Mouse (Mus musculus) heart, embryonic 14.5 days (tissue): ENCODE results near the gene Itsn1. TPM values are rescaled to one million over a fixed set of nuclear protein-coding genes. Genes with fewer than 3 reads are reported as not detected.

Experiments
- ATAC-seq: fragments of 200-750 bp; cut with Nextera tagmentation; 2 replicates; pipeline ENCODE4 v1.8.0; 2017; ENCODE audit warnings: low read depth, moderate TSS enrichment; ENCODE audit not compliant: insufficient number of reproducible peaks, insufficient read depth, low FRiP score
- H3K27ac ChIP-seq, 2 experiments: fragments of 200-500 bp in 1 of 2; fragments of 300-500 bp in 1 of 2; sonication (generic) in 1 of 2; replicated peaks in 1 of 2; 2 replicates each; pipeline ENCODE4 v1.5.1; 2012 to 2014; ENCODE audit warnings: low read depth in 2 of 2, low read length in 2 of 2, control low read depth in 1 of 2, mild to moderate bottlenecking in 1 of 2, mixed read lengths in 1 of 2; ENCODE audit not compliant: control insufficient read depth in 1 of 2, insufficient read depth in 1 of 2
- H3K27me3 ChIP-seq: fragments of 300-500 bp; sonication (generic); 2 replicates; pipeline ENCODE4 v1.6.1; 2014; ENCODE audit warnings: mild to moderate bottlenecking, low read length, control low read depth; ENCODE audit not compliant: control insufficient read depth, insufficient read depth
- H3K36me3 ChIP-seq: fragments of 300-500 bp; sonication (generic); 2 replicates; pipeline ENCODE4 v1.6.1; 2014; ENCODE audit warnings: mild to moderate bottlenecking, control low read depth, low read length, mixed read lengths; ENCODE audit not compliant: control insufficient read depth, insufficient read depth
- H3K4me1 ChIP-seq, 2 experiments: fragments of 200-500 bp in 1 of 2; fragments of 300-500 bp in 1 of 2; sonication (generic) in 1 of 2; 2 replicates each; pipeline ENCODE4 v1.6.1; 2012 to 2014; ENCODE audit warnings: low read length in 2 of 2, control low read depth in 1 of 2, mixed read lengths in 1 of 2; ENCODE audit not compliant: control insufficient read depth in 2 of 2, insufficient read depth in 2 of 2
- H3K4me2 ChIP-seq: fragments of 300-500 bp; sonication (generic); 2 replicates; pipeline ENCODE4 v1.6.1; 2014; ENCODE audit warnings: mild to moderate bottlenecking, low read length
- H3K4me3 ChIP-seq, 2 experiments: fragments of 200-500 bp in 1 of 2; fragments of 300-500 bp in 1 of 2; sonication (generic) in 1 of 2; 2 replicates each; pipeline ENCODE4 v1.5.1; 2012 to 2014; ENCODE audit warnings: low read length in 2 of 2, mild to moderate bottlenecking in 2 of 2, control low read depth in 1 of 2, low read depth in 1 of 2, moderate library complexity in 1 of 2; ENCODE audit not compliant: control insufficient read depth in 1 of 2, insufficient read depth in 1 of 2
- H3K9ac ChIP-seq: fragments of 300-500 bp; sonication (generic); 2 replicates; pipeline ENCODE4 v1.6.1; 2014; ENCODE audit warnings: mild to moderate bottlenecking, low read length
- H3K9me3 ChIP-seq: fragments of 300-500 bp; sonication (generic); 2 replicates; pipeline ENCODE4 v1.6.1; 2016; ENCODE audit warnings: low read length, control low read depth; ENCODE audit not compliant: control insufficient read depth
- WGBS: fragments of 180-500 bp; shearing (Covaris S2); extraction: QIAGEN DNeasy Blood & Tissue Kit; methylation state at CpG from one replicate; pipeline ENCODE4 v1.1.7; 2014; 5-methylcytosine and 5-hydroxymethylcytosine counted together
- polyA plus RNA-seq: library from polyadenylated mRNA; unstranded; fragments of >200 nt; fragmentation: Nextera tagmentation; extraction: Ambion mirVana; gene quantifications from 2 replicates; pipeline ENCODE4 v1.2.1, GENCODE M21; 2014

The Itsn1 gene
- polyA plus RNA-seq, 1 experiment from 2014 or later: 21.2 TPM

DNA sequence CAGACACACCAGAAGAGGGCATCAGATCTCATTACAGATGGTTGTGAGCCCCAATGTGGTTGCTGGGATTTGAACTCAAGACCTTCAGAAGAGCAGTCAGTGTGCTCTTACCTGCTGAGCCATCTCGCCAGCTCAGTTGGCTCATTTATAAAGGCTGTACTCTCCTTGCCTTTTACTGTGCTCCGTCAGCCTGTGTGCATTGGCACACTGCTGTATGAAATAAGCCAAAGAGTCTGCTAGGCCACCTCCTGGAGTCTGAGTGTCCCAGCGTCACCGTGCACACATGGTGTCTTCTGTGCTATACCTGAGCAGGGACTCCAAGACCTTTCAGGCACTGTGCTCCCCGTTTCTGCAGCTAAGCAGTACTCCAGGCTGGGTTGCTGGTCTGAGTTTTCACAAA is 40.8 kb downstream of the Itsn1 start:
- ATAC-seq: no peak
- Histone ChIP-seq H3K4me2 (no peak overlapping the region), H3K27me3 (no peaks in the 10 kb centered on the region), H3K9me3 (no peaks in the 10 kb centered on the region), H3K9ac (no peak overlapping the region), H3K4me3 (no peak overlapping the region), H3K27ac (peak overlapping the region in 1 of 2 experiments; percentile 35; a peak in 1 of 4 replicates), H3K4me1 (peaks cover 9 to 42% of the 10 kb centered on the region in 2 experiments), H3K36me3 (no peaks in the 10 kb centered on the region)
- 81% methylated on average over 5 of the region's 5 CpGs for WGBS

DNA sequence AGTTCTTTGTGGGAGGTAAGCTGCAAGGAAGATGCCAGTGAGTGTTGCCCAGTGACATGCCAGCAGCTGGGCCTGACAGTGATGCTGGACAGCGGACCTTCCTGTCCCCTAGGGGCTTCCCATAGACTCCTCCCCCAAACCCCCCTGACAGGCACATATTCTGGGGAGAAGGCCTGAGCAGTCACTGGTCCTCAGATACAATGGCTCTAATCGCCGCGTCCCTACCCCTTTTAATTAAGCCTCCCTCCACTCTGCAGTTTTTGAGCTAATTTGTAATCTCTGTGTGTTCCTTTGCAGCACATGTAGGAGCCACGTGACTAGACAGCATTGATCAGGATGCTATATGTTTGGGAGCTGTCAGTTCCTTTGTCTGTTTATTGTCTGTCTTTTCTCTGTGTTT is 41.6 kb downstream of the Itsn1 start:
- 41% methylated on average over 5 of the region's 5 CpGs for WGBS
- H3K9ac ChIP-seq: peak overlapping the region; percentile 38; the same call in 1 of the 2 replicates
- H3K4me3 ChIP-seq: no peak overlapping the region
- no peak for ATAC-seq
- no peaks in the 10 kb centered on the region for H3K36me3 ChIP-seq
- peaks cover 9 to 39% of the 10 kb centered on the region in 2 experiments for H3K4me1 ChIP-seq
- peak overlapping the region in 1 of 2 experiments; percentile 41; a peak in 1 of 4 replicates for H3K27ac ChIP-seq
- no peak overlapping the region for H3K4me2 ChIP-seq
- no peaks in the 10 kb centered on the region for H3K9me3 ChIP-seq
- H3K27me3 ChIP-seq: no peaks in the 10 kb centered on the region

DNA sequence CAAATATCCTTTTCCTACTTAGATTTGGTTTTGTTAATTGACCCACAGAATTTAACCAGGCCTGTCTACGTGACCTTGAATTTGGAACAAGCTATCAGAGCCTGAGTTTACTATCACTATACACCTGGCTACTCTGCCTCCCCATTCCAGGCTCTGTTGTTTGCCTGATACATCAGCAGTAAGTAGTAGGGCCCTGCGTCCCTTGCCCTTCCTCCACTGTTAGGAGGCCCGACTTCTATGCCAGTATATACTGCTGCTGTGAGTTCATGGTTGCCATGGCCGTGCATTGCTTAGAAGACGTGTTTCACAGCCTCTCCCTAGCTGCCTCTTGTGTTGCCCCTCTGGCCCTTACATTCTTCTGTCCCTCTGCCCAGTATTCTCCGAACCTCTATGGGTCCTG is 42.3 kb downstream of the Itsn1 start:
- no peaks in the 10 kb centered on the region for H3K36me3 ChIP-seq
- H3K4me3 ChIP-seq: no peak overlapping the region
- H3K4me2 ChIP-seq: no peak overlapping the region
- H3K9ac ChIP-seq: peak overlapping the region; percentile 38; the same call in 1 of the 2 replicates
- peak overlapping the region in 1 of 2 experiments; percentile 41; a peak in 2 of 4 replicates for H3K27ac ChIP-seq
- WGBS: 52% methylated on average over 6 of the region's 6 CpGs
- H3K4me1 ChIP-seq: peaks cover 9 to 39% of the 10 kb centered on the region in 2 experiments
- ATAC-seq: no peak
- no peaks in the 10 kb centered on the region for H3K27me3 ChIP-seq
- H3K9me3 ChIP-seq: no peaks in the 10 kb centered on the region

DNA sequence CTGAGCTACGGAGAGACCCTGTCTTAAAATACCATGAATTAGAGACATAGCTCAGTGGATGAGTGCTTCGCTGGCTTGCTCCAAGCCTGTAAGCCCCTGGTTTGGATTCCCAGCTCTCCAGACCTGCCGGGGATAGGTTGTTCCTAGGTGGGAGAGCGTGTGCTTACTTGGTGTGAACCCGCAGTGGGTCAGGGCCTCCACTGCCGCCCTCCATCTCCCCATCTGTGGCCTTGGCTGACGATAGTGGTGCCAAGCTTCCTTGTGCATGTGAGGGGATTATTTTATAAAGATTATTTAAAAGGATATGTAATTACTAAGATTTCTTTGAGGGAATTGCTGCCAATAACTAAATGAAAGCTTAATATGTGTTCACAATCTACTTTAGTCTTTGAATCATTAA is 43.5 kb downstream of the Itsn1 start:
- Histone ChIP-seq H3K27ac (no peak overlapping the region), H3K27me3 (no peaks in the 10 kb centered on the region), H3K9me3 (no peaks in the 10 kb centered on the region), H3K4me1 (peaks cover 4 to 33% of the 10 kb centered on the region in 2 experiments), H3K36me3 (no peaks in the 10 kb centered on the region), H3K9ac (no peak overlapping the region), H3K4me3 (no peak overlapping the region), H3K4me2 (no peak overlapping the region)
- ATAC-seq: no peak
- WGBS: 84% methylated on average over 7 of the region's 7 CpGs

DNA sequence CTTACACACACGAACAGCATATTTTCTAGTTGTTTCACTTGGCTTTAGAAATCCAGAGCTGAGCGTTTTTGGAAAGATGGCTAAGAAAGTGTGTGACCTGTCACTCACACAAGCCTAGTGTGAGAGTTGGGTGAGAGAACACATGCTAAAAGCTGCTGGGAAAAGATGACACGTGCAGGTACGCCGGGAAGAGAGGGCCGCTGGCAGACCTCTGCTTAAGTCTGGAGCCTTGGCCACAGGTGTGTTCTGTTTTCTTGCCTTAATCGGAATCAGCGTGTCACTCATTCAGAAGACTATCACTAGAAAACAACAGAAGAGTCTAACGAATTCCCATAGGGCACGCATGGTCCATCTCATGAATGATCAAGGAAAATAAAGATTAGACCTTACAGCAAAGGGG is 50.5 kb downstream of the Itsn1 start:
- H3K9me3 ChIP-seq: no peaks in the 10 kb centered on the region
- WGBS: 78% methylated on average over 10 of the region's 10 CpGs
- H3K27me3 ChIP-seq: no peaks in the 10 kb centered on the region
- no peak for ATAC-seq
- H3K27ac ChIP-seq: no peak overlapping the region
- no peak overlapping the region for H3K4me2 ChIP-seq
- H3K9ac ChIP-seq: no peak overlapping the region
- H3K36me3 ChIP-seq: 0 out of 2 replicates have a peak, but pooled peaks cover 11% of the 10 kb centered on the region
- H3K4me3 ChIP-seq: no peak overlapping the region
- H3K4me1 ChIP-seq: no peaks in the 10 kb centered on the region; a peak in 1 of 4 replicates

DNA sequence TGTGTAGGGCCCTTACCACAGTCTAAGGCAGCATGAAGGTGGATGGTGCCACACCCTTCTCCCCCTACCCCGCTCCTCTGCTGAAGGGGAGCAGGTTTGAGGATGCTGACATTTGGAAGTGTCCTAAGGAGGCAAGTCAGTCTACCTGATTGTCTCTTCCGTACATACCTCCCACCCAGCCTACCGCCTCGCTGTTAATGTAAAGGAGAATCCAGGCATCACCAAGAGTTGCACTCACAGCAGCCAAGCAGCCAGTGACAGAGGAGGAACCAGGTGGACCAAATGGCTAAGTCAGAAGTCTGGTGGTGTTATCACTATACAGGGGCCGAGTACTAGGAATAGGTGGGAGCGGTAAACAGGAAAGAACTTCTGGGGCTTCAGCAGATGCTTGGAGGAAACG is 51.1 kb downstream of the Itsn1 start:
- no peak overlapping the region for H3K4me3 ChIP-seq

DNA sequence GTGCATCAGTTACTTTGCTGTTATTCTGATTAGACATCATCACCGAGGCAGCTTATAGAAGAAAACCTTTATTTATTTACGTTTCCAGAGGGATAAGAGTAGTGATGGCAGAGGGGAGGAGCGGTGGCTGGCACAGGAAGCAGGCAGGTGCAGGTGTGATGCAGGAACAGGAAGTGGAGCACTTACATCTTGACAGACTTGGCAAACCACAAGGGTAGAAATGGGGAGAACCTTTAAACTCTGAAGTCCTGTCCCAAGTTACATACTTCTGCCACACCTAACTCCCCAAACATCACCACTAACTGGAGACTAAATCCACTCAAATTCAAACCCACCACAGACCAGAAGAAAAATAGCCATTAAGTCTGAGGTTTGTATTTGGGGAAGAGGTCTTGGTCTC is 51.7 kb downstream of the Itsn1 start:
- H3K4me2 ChIP-seq: no peak overlapping the region
- H3K9me3 ChIP-seq: no peaks in the 10 kb centered on the region
- H3K27ac ChIP-seq: no peak overlapping the region
- H3K4me3 ChIP-seq: no peak overlapping the region
- 86% methylated on average over 3 of the region's 3 CpGs for WGBS
- H3K9ac ChIP-seq: no peak overlapping the region
- H3K4me1 ChIP-seq: no peaks in the 10 kb centered on the region; a peak in 1 of 4 replicates
- no peaks in the 10 kb centered on the region for H3K27me3 ChIP-seq
- H3K36me3 ChIP-seq: peaks cover 22% of the 10 kb centered on the region; the same call in 1 of the 2 replicates
- no peak for ATAC-seq

More for the DNA sequence above, 51.1 kb downstream of the Itsn1 start:
- H3K9me3 ChIP-seq: no peaks in the 10 kb centered on the region
- H3K36me3 ChIP-seq: peaks cover 16% of the 10 kb centered on the region; the same call in 1 of the 2 replicates
- H3K27me3 ChIP-seq: no peaks in the 10 kb centered on the region
- no peak overlapping the region for H3K27ac ChIP-seq
- H3K4me1 ChIP-seq: no peaks in the 10 kb centered on the region; a peak in 1 of 4 replicates
- no peak overlapping the region for H3K9ac ChIP-seq
- no peak overlapping the region for H3K4me2 ChIP-seq
- ATAC-seq: no peak
- 81% methylated on average over 7 of the region's 7 CpGs for WGBS

DNA sequence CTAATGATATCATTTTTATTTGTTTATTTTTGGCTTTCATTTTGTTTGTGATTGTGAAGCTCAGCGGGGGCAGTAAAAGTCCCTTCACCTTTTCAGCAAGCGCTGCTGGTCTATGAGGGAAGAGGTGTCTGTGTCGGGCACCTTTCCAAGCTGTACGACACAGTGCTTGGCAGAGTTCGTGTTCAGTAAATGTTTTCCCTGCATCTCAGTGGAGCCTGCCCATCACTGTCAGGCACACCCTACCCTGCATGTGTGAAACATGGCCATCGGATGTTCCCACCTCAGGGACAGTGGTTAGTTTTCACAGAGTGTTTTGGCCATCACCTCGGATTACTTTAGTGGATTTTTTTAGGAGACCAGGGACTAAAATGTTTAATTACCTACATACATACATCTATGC is 54.1 kb downstream of the Itsn1 start:
- Histone ChIP-seq H3K27me3 (no peaks in the 10 kb centered on the region), H3K9ac (no peak overlapping the region), H3K4me2 (no peak overlapping the region), H3K4me3 (no peak overlapping the region), H3K27ac (no peak overlapping the region), H3K4me1 (peaks cover 8 to 13% of the 10 kb centered on the region in 2 experiments), H3K9me3 (no peaks in the 10 kb centered on the region), H3K36me3 (peaks cover 38% of the 10 kb centered on the region; the same call in 1 of the 2 replicates)
- ATAC-seq: no peak
- 80% methylated on average over 7 of the region's 7 CpGs for WGBS
